Mouse (Mus musculus): ENCODE data around the gene Slit3. TPM values are rescaled to one million over a fixed set of nuclear protein-coding genes. Genes with fewer than 3 reads are reported as not detected.

Gene Slit3
- total and polyA plus RNA-seq, 2 experiments = 0.09 to 0.12 TPM

DNA sequence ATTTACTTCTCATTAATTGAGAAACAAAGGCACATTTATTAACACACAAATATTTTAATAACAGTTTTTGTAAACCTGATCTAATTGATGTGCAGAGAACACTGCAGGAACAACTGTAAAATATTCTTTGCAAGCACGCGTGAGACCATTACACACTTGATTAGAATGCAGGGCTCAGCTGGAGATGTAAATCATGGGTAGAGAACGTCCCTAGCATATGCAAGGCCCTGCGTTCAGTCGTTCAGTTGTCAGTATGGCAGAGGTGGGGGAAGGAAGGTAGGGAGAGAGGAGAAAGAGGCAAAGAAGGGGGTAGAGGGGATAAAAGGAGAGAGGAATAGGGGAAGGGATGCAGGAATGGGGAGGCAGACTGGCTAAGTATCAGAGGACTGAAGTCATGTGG is 61.9 kb downstream of the Slit3 start:
- peaks cover 6% of the 10 kb centered on the region for H3K4me1 ChIP-seq (ENCODE audit: control insufficient read depth, insufficient read depth, low read length)
- H3K4me3 ChIP-seq (ENCODE audit: insufficient read depth, low read depth, low read length) = no peak overlapping the region
- 88% methylated on average over 5 of the region's 5 CpGs for WGBS
- no peak for TF ChIP-seq POLR2A (IDR thresholded peaks at IDR 0.05; ENCODE audit: extremely low read depth, insufficient read depth, low read length)
- TF ChIP-seq CTCF (IDR thresholded peaks at IDR 0.05; ENCODE audit: low read depth, low read length) = no peak
- no peaks in the 10 kb centered on the region for H3K79me2 ChIP-seq (ENCODE audit: control insufficient read depth, insufficient read depth, low read length)
- H3K27me3 ChIP-seq (ENCODE audit: control insufficient read depth, insufficient read depth, low read length) = no peaks in the 10 kb centered on the region
- DNase-seq (ENCODE audit: extremely low read depth, low read depth, low spot score) = no peak
- H3K9ac ChIP-seq (ENCODE audit: low read depth, low read length) = no peak overlapping the region
- no peak overlapping the region for H3K27ac ChIP-seq (replicated peaks; ENCODE audit: insufficient read depth, low read depth, low read length)
- no peaks in the 10 kb centered on the region for H3K36me3 ChIP-seq (ENCODE audit: control insufficient read depth, insufficient read depth, low read length)

DNA sequence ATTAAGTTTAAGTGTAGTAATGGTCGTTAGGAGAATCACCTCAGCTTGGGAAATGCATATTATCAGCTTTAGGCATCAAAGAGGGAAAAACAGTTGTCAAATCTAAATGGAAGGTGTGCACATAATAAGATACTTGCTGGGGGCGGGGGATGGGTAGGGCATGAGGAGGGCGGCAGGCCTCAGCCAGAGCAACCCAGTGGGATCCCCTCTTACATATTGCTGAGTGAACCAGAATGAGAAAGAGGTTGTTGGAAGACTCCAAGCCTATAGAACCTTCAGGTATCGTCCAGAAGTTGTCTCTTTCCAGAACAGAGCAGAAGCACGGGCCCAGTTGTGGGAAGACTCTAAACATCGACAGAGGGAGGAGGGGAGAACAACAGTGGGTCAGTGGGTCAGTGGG is 73.8 kb downstream of the Slit3 start:
- Histone ChIP-seq H3K4me3 (ENCODE audit: insufficient read depth, low read depth, low read length) (no peak overlapping the region), H3K27me3 (ENCODE audit: control insufficient read depth, insufficient read depth, low read length) (no peaks in the 10 kb centered on the region; the same call in 1 of the 2 replicates), H3K79me2 (ENCODE audit: control insufficient read depth, insufficient read depth, low read length) (no peaks in the 10 kb centered on the region), H3K27ac (replicated peaks; ENCODE audit: insufficient read depth, low read depth, low read length) (no peak overlapping the region), H3K36me3 (ENCODE audit: control insufficient read depth, insufficient read depth, low read length) (no peaks in the 10 kb centered on the region), H3K9ac (ENCODE audit: low read depth, low read length) (no peak overlapping the region), H3K4me1 (ENCODE audit: control insufficient read depth, insufficient read depth, low read length) (no peaks in the 10 kb centered on the region)
- 79% methylated on average over 6 of the region's 6 CpGs for WGBS
- TF ChIP-seq CTCF (IDR thresholded peaks at IDR 0.05; ENCODE audit: low read depth, low read length) (no peak), POLR2A (IDR thresholded peaks at IDR 0.05; ENCODE audit: extremely low read depth, insufficient read depth, low read length) (no peak)
- DNase-seq (ENCODE audit: extremely low read depth, low read depth, low spot score) = no peak

DNA sequence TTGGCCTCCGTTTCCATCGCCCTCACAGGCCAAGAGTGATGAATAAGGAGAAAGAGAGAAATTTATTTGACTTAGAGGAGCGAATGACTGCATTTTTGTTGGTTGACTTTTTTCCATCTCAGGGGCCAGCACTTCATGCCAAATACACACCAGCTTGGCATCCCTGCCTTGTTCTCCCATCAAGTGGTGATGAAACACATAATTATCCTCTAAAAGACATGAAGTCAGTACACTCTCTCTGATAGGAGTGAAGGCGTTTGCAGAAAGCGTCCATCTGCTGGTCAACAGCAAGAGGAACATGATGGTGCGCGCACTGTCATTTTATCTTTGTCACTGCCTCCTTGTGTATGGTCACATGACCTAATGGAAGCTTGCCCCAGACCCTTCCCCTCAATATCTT is 75.8 kb downstream of the Slit3 start:
- Histone ChIP-seq H3K9ac (ENCODE audit: low read depth, low read length) (no peak overlapping the region), H3K27ac (replicated peaks; ENCODE audit: insufficient read depth, low read depth, low read length) (no peak overlapping the region), H3K36me3 (ENCODE audit: control insufficient read depth, insufficient read depth, low read length) (no peaks in the 10 kb centered on the region), H3K4me3 (ENCODE audit: insufficient read depth, low read depth, low read length) (no peak overlapping the region), H3K79me2 (ENCODE audit: control insufficient read depth, insufficient read depth, low read length) (no peaks in the 10 kb centered on the region), H3K27me3 (ENCODE audit: control insufficient read depth, insufficient read depth, low read length) (no peaks in the 10 kb centered on the region; the same call in 1 of the 2 replicates), H3K4me1 (ENCODE audit: control insufficient read depth, insufficient read depth, low read length) (no peaks in the 10 kb centered on the region)
- no peak for TF ChIP-seq POLR2A (IDR thresholded peaks at IDR 0.05; ENCODE audit: extremely low read depth, insufficient read depth, low read length)
- no peak for TF ChIP-seq CTCF (IDR thresholded peaks at IDR 0.05; ENCODE audit: low read depth, low read length)
- no peak for DNase-seq (ENCODE audit: extremely low read depth, low read depth, low spot score)
- whole genome bisulfite sequencing = 90% methylated on average over 7 of the region's 7 CpGs

DNA sequence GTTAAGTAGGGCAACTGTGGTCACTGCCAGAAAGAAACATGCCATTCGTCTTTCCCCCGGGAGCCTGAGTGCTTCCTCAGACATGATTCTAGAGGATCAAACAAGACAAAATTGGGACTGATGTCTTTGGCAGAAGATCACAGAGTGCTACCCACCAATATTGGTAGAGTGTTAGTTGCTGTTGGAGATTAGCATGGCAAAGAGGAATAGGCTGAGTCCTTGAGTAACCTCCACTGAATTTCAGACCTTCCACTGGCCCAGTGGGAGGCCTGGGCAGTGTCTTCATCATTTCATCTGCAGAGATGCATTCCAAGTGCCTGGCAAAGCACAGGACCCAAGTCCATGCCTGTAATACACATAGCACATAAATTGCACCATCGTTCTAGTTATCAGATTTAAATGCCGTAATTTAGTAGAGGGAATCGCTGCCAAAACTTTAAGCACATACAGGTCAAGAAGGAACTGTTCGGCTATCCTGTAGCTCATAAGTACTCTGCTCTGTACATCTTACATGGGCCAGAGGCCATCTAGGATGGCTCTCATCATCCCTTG is 77.6 kb downstream of the Slit3 start:
- no peak overlapping the region for H3K4me3 ChIP-seq (ENCODE audit: insufficient read depth, low read depth, low read length)
- no peak for TF ChIP-seq POLR2A (IDR thresholded peaks at IDR 0.05; ENCODE audit: extremely low read depth, insufficient read depth, low read length)
- DNase-seq (ENCODE audit: extremely low read depth, low read depth, low spot score) = no peak
- no peak overlapping the region for H3K27ac ChIP-seq (replicated peaks; ENCODE audit: insufficient read depth, low read depth, low read length)
- H3K36me3 ChIP-seq (ENCODE audit: control insufficient read depth, insufficient read depth, low read length) = no peaks in the 10 kb centered on the region
- no peaks in the 10 kb centered on the region; the same call in 1 of the 2 replicates for H3K27me3 ChIP-seq (ENCODE audit: control insufficient read depth, insufficient read depth, low read length)
- 91% methylated on average over 6 of the region's 6 CpGs for WGBS
- H3K79me2 ChIP-seq (ENCODE audit: control insufficient read depth, insufficient read depth, low read length) = no peaks in the 10 kb centered on the region
- no peaks in the 10 kb centered on the region for H3K4me1 ChIP-seq (ENCODE audit: control insufficient read depth, insufficient read depth, low read length)
- H3K9ac ChIP-seq (ENCODE audit: low read depth, low read length) = no peak overlapping the region

DNA sequence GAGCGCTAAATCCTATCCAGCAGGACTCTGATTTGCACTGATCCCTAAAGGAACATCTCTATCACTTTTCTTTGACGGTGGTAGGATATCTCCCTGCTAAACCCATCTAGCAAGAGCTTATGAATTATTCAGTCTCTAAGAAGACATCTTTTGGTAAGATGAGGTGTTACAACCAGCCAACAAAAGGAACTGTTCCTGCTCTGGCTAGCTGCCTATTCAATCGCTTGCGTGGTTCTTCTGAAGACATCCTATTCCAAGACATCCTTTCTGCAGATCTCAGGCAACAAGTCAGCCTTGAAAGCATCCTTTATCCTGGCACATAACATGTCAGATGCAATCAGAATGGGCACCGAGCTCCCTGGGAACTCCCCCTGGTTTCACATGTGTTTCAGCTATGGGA is 81.3 kb downstream of the Slit3 start:
- 80% methylated on average over 5 of the region's 5 CpGs for WGBS
- no peak overlapping the region for H3K4me3 ChIP-seq (ENCODE audit: insufficient read depth, low read depth, low read length)
- no peak overlapping the region for H3K9ac ChIP-seq (ENCODE audit: low read depth, low read length)
- no peak overlapping the region for H3K27ac ChIP-seq (replicated peaks; ENCODE audit: insufficient read depth, low read depth, low read length)
- no peaks in the 10 kb centered on the region; the same call in 1 of the 2 replicates for H3K27me3 ChIP-seq (ENCODE audit: control insufficient read depth, insufficient read depth, low read length)
- TF ChIP-seq CTCF (IDR thresholded peaks at IDR 0.05; ENCODE audit: low read depth, low read length) = no peak
- no peak for TF ChIP-seq POLR2A (IDR thresholded peaks at IDR 0.05; ENCODE audit: extremely low read depth, insufficient read depth, low read length)
- no peak for DNase-seq (ENCODE audit: extremely low read depth, low read depth, low spot score)
- H3K4me1 ChIP-seq (ENCODE audit: control insufficient read depth, insufficient read depth, low read length) = no peaks in the 10 kb centered on the region
- no peaks in the 10 kb centered on the region for H3K36me3 ChIP-seq (ENCODE audit: control insufficient read depth, insufficient read depth, low read length)
- H3K79me2 ChIP-seq (ENCODE audit: control insufficient read depth, insufficient read depth, low read length) = no peaks in the 10 kb centered on the region

DNA sequence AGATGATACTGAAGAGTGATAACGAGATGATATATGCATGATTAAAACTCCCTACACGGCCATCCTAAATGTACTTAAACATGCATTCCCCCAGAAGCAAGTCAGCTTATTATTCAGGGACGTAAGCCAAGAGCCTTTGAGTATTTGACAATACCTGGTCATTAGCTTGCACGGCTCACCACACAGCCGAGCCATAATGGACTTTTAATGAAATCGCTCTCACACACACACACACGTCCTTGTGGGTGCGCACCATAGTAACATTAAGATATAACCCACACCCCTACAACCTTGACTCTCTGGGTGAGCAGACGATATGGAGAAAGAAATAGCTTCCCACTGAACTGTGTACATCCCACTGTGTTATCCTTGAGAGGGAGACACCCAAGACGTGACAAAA is 82.6 kb downstream of the Slit3 start:
- no peak for TF ChIP-seq POLR2A (IDR thresholded peaks at IDR 0.05; ENCODE audit: extremely low read depth, insufficient read depth, low read length)
- TF ChIP-seq CTCF (IDR thresholded peaks at IDR 0.05; ENCODE audit: low read depth, low read length) = no peak
- no peak overlapping the region for H3K27ac ChIP-seq (replicated peaks; ENCODE audit: insufficient read depth, low read depth, low read length)
- H3K79me2 ChIP-seq (ENCODE audit: control insufficient read depth, insufficient read depth, low read length) = no peaks in the 10 kb centered on the region
- H3K4me1 ChIP-seq (ENCODE audit: control insufficient read depth, insufficient read depth, low read length) = no peaks in the 10 kb centered on the region
- H3K9ac ChIP-seq (ENCODE audit: low read depth, low read length) = no peak overlapping the region
- no peak overlapping the region for H3K4me3 ChIP-seq (ENCODE audit: insufficient read depth, low read depth, low read length)
- 74% methylated on average over 10 of the region's 10 CpGs for WGBS
- no peak for DNase-seq (ENCODE audit: extremely low read depth, low read depth, low spot score)
- no peaks in the 10 kb centered on the region; the same call in 1 of the 2 replicates for H3K27me3 ChIP-seq (ENCODE audit: control insufficient read depth, insufficient read depth, low read length)
- no peaks in the 10 kb centered on the region for H3K36me3 ChIP-seq (ENCODE audit: control insufficient read depth, insufficient read depth, low read length)
